Mouse (Mus musculus): ENCODE data around the gene Tmem254b.
"Not testable (repeated sequence)": the region's sequence is repeated elsewhere in the genome, so short reads cannot be mapped to it uniquely, and the experiment has no call there.

- not testable (repeated sequence) for TF ChIP-seq CTCF (IDR thresholded peaks at IDR 0.05; ENCODE audit: borderline replicate concordance, extremely low read depth, insufficient read depth, insufficient read length); POLR2A (IDR thresholded peaks at IDR 0.05; ENCODE audit: borderline replicate concordance, extremely low read depth, insufficient read depth, insufficient read length, poor library complexity, severe bottlenecking)
Observed at GRCm38 (mm10) chr14:26237183-26237582, 30.3 kb upstream of the Tmem254b start.
